ENCODE assay signal across 8 mouse cellular contexts in genomic region chr9:41273171-41273781, GRCm38 (mm10).
DNase-seq lines count a peak whose midpoint lies in the region; ATAC-seq lines count a peak whose summit lies in the region.

No protein-coding gene starts in this region.

- peak overlapping the region; percentile 64; the same call in 1 of the 2 replicates for H3K27ac ChIP-seq in kidney, embryonic 14.5 days (ENCODE audit: low read depth, low read length)
- H3K27ac ChIP-seq in brown adipose tissue, adult 24 weeks (replicated peaks; ENCODE audit: low read depth, low read length): no peak overlapping the region
- H3K27ac ChIP-seq in heart, embryonic 12.5 days (ENCODE audit: poor library complexity, severe bottlenecking): peak overlapping the region; percentile 53

- H3K4me2 ChIP-seq in kidney, embryonic 14.5 days (replicated peaks; ENCODE audit: low read depth, low read length): peak overlapping the region; percentile 45
- H3K4me2 ChIP-seq in heart, embryonic 12.5 days: peak overlapping the region; percentile 91

- H3K9me3 ChIP-seq in kidney, embryonic 14.5 days (ENCODE audit: control insufficient read depth, low read length): no peaks in the 10 kb centered on the region
- peaks cover 6% of the 10 kb centered on the region; the same call in 1 of the 2 replicates for H3K9me3 ChIP-seq in heart, embryonic 12.5 days (replicated peaks)

- no peaks in the 10 kb centered on the region for H3K36me3 ChIP-seq in kidney, embryonic 14.5 days (ENCODE audit: control insufficient read depth, insufficient read depth, low read length)
- H3K36me3 ChIP-seq in heart, embryonic 12.5 days: no peaks in the 10 kb centered on the region

- H3K9ac ChIP-seq in kidney, embryonic 14.5 days (ENCODE audit: low read depth, low read length): peak overlapping the region; percentile 40
- H3K9ac ChIP-seq in heart, embryonic 12.5 days: peak overlapping the region; percentile 57

- H3K4me1 ChIP-seq in kidney, embryonic 14.5 days (ENCODE audit: control insufficient read depth, insufficient read depth, low read length): peaks cover 13% of the 10 kb centered on the region; the same call in 1 of the 2 replicates
- peaks cover 3% of the 10 kb centered on the region; the same call in 1 of the 2 replicates for H3K4me1 ChIP-seq in brown adipose tissue, adult 24 weeks (ENCODE audit: control insufficient read depth, insufficient read depth, insufficient read length, low read length)
- H3K4me1 ChIP-seq in heart, embryonic 12.5 days (replicated peaks): 0 out of 2 replicates have a peak, but pooled peaks cover 5% of the 10 kb centered on the region

- ATAC-seq in kidney, embryonic 14.5 days (ENCODE audit: low FRiP score, low TSS enrichment): peak; percentile 96
- ATAC-seq in heart, embryonic 12.5 days (ENCODE audit: insufficient number of reproducible peaks, low FRiP score): no peak; the same call in none of the 2 replicates
- ATAC-seq in megakaryocyte-erythroid progenitor cell, adult 5-6 weeks (replicated peaks; ENCODE audit: low FRiP score, low TSS enrichment, poor library complexity, severe bottlenecking): no peak

- WGBS in kidney, embryonic 14.5 days: under 1% methylated on average over 18 of the region's 18 CpGs
- under 1% methylated on average over 18 of the region's 18 CpGs for WGBS in heart, embryonic 12.5 days

- no peaks in the 10 kb centered on the region for H3K27me3 ChIP-seq in kidney, embryonic 14.5 days (ENCODE audit: control insufficient read depth, insufficient read depth, low read length)
- no peaks in the 10 kb centered on the region for H3K27me3 ChIP-seq in heart, embryonic 12.5 days (replicated peaks)

- H3K4me3 ChIP-seq in kidney, embryonic 14.5 days (ENCODE audit: low read length): peak overlapping the region; percentile 33
- H3K4me3 ChIP-seq in brown adipose tissue, adult 24 weeks (ENCODE audit: insufficient read depth, low read depth, low read length): peak overlapping the region; percentile 32
- peak overlapping the region; percentile 51 for H3K4me3 ChIP-seq in heart, embryonic 12.5 days

- no peak for DNase-seq in kidney, adult 8-10 months
- peak; percentile 43 for DNase-seq in liver
- peak; percentile 81 for DNase-seq in retina, embryonic 14.5 days (ENCODE audit: low spot score)
- DNase-seq in adrenal gland, adult 8-10 months: no peak

Comparison
In these comparisons a context has a peak if more than half of its experiments do, and no peak if none do; other contexts are left out.
1. DNase-seq: peak in liver (single experiment) and retina, embryonic 14.5 days (single experiment); none in kidney, adult 8-10 months (0 of 2) and adrenal gland, adult 8-10 months (single experiment).
2. Peak in every context shown above with its lines, with median percentiles within 50 percentile points of each other: H3K4me3 ChIP-seq.